Mouse (Mus musculus): ENCODE data around the gene Spire2.

Spire2 gene

DNA sequence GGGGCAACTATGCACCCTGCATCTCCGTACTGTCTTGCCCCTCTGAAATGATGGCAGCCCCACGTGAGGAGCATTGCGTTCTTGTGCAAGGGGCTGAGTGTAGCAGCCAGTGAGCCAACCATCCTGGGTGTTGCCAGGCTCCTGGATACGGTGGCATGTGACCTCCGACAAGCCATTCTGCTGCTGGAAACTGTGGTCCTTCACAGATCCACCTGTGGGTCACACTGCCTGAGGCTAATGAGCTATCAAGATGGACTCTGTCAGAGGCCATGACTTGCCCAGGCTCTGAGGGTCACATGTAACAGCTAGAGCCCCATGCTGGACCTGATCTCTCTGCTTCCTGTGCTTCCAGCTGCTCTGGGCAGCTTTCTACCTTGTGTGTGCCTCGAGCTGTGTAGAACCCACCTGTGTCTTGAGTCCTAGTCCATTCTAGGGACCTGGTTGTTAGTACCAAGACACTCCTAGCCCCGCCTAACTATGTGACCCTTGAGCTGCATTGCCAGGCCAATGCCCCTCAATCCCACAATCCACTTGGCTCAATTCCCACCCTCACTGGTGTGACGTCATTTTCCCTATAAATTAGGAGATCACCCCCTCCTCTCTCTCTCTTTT lies 84.5 kb downstream of the Spire2 start:
- no peak for DNase-seq (ENCODE audit: inconsistent ontology term)
